In the genomic region with DNA sequence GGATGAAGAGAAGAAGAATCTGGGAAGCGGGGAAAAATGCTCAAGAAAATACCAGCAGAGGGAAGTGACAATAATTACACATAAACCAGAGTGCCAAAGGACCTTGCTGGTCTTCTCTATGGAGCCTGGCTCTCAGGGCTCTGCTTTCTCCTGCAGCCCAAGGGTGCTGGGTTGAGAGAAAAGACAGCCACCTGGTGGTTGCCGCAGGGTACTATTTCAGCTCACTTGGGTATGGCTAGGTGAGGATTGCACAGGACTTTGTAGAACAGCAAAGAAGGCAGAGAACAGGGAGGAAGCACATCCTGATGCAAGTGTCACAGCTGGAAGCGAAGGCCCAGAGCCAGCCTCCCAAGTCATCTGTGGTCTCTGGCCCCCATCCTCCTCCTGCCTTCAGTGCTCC, we compare ENCODE assay signal across 8 mouse cellular contexts.
A peak's percentile ranks its signal among the peaks of the same experiment; 100 is the strongest.
DNase-seq lines count a peak whose midpoint lies in the region; ATAC-seq and TF ChIP-seq lines count a peak whose summit lies in the region.

No protein-coding gene starts in this region.

- H3K9ac ChIP-seq in liver, adult 2 months (ENCODE audit: low read depth, low read length), result no peak overlapping the region
- no peak overlapping the region for H3K9ac ChIP-seq in liver, embryonic 12.5 days

- no peaks in the 10 kb centered on the region for H3K27me3 ChIP-seq in liver, adult 2 months (ENCODE audit: control insufficient read depth, insufficient read depth, low read length)
- H3K27me3 ChIP-seq in liver, embryonic 12.5 days (replicated peaks), result no peaks in the 10 kb centered on the region
- no peaks in the 10 kb centered on the region for H3K27me3 ChIP-seq in thymus, adult 2 months (ENCODE audit: control insufficient read depth, insufficient read depth, low read length)

- no peak overlapping the region for H3K4me2 ChIP-seq in liver, embryonic 12.5 days

- no peak for ATAC-seq in liver, embryonic 12.5 days

- H3K4me3 ChIP-seq in liver, adult 2 months (ENCODE audit: insufficient read depth, low read depth, low read length), result no peak overlapping the region
- H3K4me3 ChIP-seq in liver, embryonic 12.5 days, result no peak overlapping the region
- H3K4me3 ChIP-seq in thymus, adult 2 months (ENCODE audit: control insufficient read depth, insufficient read depth, low read length), result no peak overlapping the region

- no peaks in the 10 kb centered on the region for H3K4me1 ChIP-seq in liver, adult 2 months (ENCODE audit: control insufficient read depth, insufficient read depth, low read length)
- H3K4me1 ChIP-seq in liver, embryonic 12.5 days, result no peaks in the 10 kb centered on the region
- no peaks in the 10 kb centered on the region for H3K4me1 ChIP-seq in thymus, adult 2 months (replicated peaks; ENCODE audit: control insufficient read depth, insufficient read depth, low read length)

- 39% methylated on average over 3 of the region's 3 CpGs for WGBS in liver, adult 2 months
- 33% methylated on average over 3 of the region's 3 CpGs for WGBS in liver, embryonic 12.5 days (ENCODE audit: insufficient replicate concordance)
- 59% methylated on average over 3 of the region's 3 CpGs for WGBS in thymus, adult 2 months

- H3K9me3 ChIP-seq in liver, embryonic 12.5 days (replicated peaks), result no peaks in the 10 kb centered on the region

- no peak overlapping the region for H3K27ac ChIP-seq in liver, adult 2 months (replicated peaks; ENCODE audit: insufficient read depth, low read depth, low read length)
- H3K27ac ChIP-seq in liver, embryonic 12.5 days, result no peak overlapping the region
- no peak overlapping the region for H3K27ac ChIP-seq in thymus, adult 2 months (ENCODE audit: control insufficient read depth, insufficient read depth, low read length)

- TF ChIP-seq POLR2A in liver, adult 2 months (IDR thresholded peaks at IDR 0.05; ENCODE audit: extremely low read depth, insufficient read depth, low read length), result no peak
- no peak for TF ChIP-seq POLR2A in thymus, adult 2 months (IDR thresholded peaks at IDR 0.05; ENCODE audit: control insufficient read depth, extremely low read depth, insufficient read depth, low read length, poor library complexity)

- H3K36me3 ChIP-seq in liver, adult 2 months (ENCODE audit: control insufficient read depth, insufficient read depth, low read length), result no peaks in the 10 kb centered on the region
- no peaks in the 10 kb centered on the region for H3K36me3 ChIP-seq in liver, embryonic 12.5 days
- H3K36me3 ChIP-seq in thymus, adult 2 months (ENCODE audit: control insufficient read depth, insufficient read depth, low read length), result no peaks in the 10 kb centered on the region

- H3K79me2 ChIP-seq in liver, adult 2 months (ENCODE audit: control insufficient read depth, insufficient read depth, low read length), result no peaks in the 10 kb centered on the region

- peak; percentile 21; the same call in 1 of the 2 replicates for TF ChIP-seq CTCF in liver, adult 2 months (IDR thresholded peaks at IDR 0.05; ENCODE audit: low read depth, low read length)
- no peak for TF ChIP-seq CTCF in thymus, adult 2 months (IDR thresholded peaks at IDR 0.05; ENCODE audit: borderline replicate concordance, control insufficient read depth, extremely low read depth, insufficient read depth, low read length, poor library complexity)

- no peak for DNase-seq in liver, adult 2 months (ENCODE audit: extremely low read depth, low read depth, low spot score)
- peak; percentile 52 for DNase-seq in cerebellum, adult 9-11 months
- peak; percentile 21 to 60 for DNase-seq in frontal cortex, postnatal 10 days (ENCODE audit: low spot score in 2 of 2)
- DNase-seq in layer of hippocampus, adult 18-20 months (ENCODE audit: low spot score in 2 of 2), result peak; percentile 53 to 77
- DNase-seq in lung, postnatal 14 days, result peak; percentile 37
- peak; percentile 67 for DNase-seq in right cerebral cortex, postnatal 25 days
- no peak for DNase-seq in thymus, adult 2 months

Comparison
In these comparisons a context has a peak if more than half of its experiments do, and no peak if none do; other contexts are left out.
1. DNase-seq: peak in cerebellum, adult 9-11 months (single experiment), frontal cortex, postnatal 10 days (2 of 2), layer of hippocampus, adult 18-20 months (2 of 2), lung, postnatal 14 days (single experiment) and right cerebral cortex, postnatal 25 days (single experiment); none in liver, adult 2 months (single experiment) and thymus, adult 2 months (single experiment).